Mouse (Mus musculus) hindbrain, embryonic 13.5 days (tissue): Measurements from ENCODE around the gene Ccnk. TPM values are rescaled to one million over a fixed set of nuclear protein-coding genes. Genes with fewer than 3 reads are reported as not detected.

Experiments used
- ATAC-seq: fragments of 200-750 bp; cut with Nextera tagmentation; 2 replicates; pipeline ENCODE4 v1.8.0; 2017; ENCODE audit warnings: moderate TSS enrichment; ENCODE audit not compliant: low FRiP score
- H3K27ac ChIP-seq: fragments of 300-500 bp; sonication (generic); 2 replicates; pipeline ENCODE4 v1.5.1; 2015; ENCODE audit warnings: inconsistent platforms, mild to moderate bottlenecking, moderate library complexity
- H3K27me3 ChIP-seq: fragments of 300-500 bp; sonication (generic); 2 replicates; pipeline ENCODE4 v1.6.1; 2015; ENCODE audit warnings: mild to moderate bottlenecking, inconsistent platforms
- H3K36me3 ChIP-seq: fragments of 300-500 bp; sonication (generic); 2 replicates; pipeline ENCODE4 v1.6.1; 2015; ENCODE audit warnings: mild to moderate bottlenecking, inconsistent platforms
- H3K4me1 ChIP-seq: fragments of 300-500 bp; sonication (generic); replicated peaks from 2 replicates; pipeline ENCODE4 v1.6.1; 2015; ENCODE audit warnings: inconsistent platforms
- H3K4me2 ChIP-seq: fragments of 300-500 bp; sonication (generic); 2 replicates; pipeline ENCODE4 v1.6.1; 2015; ENCODE audit warnings: inconsistent platforms, mild to moderate bottlenecking, moderate library complexity
- H3K4me3 ChIP-seq: fragments of 300-500 bp; sonication (generic); 2 replicates; pipeline ENCODE4 v1.5.1; 2015; ENCODE audit warnings: mild to moderate bottlenecking, inconsistent platforms
- H3K9ac ChIP-seq: fragments of 300-500 bp; sonication (generic); 2 replicates; pipeline ENCODE4 v1.6.1; 2015; ENCODE audit warnings: mild to moderate bottlenecking, inconsistent platforms
- H3K9me3 ChIP-seq: fragments of 300-500 bp; sonication (generic); 2 replicates; pipeline ENCODE4 v1.6.1; 2016; ENCODE audit warnings: inconsistent platforms
- WGBS: fragments of 180-500 bp; shearing (Covaris S2); methylation state at CpG from one replicate; pipeline ENCODE4 v1.1.7; 2015; 5-methylcytosine and 5-hydroxymethylcytosine counted together
- polyA plus RNA-seq: library from polyadenylated mRNA; unstranded; fragments of >200 nt; fragmentation: Nextera tagmentation; extraction: Ambion mirVana; gene quantifications from 2 replicates; pipeline ENCODE4 v1.2.1, GENCODE M21; 2015

Ccnk gene
- polyA plus RNA-seq, 1 experiment from 2014 or later, result 4.0 TPM

- Histone ChIP-seq H3K27me3 (no peaks in the 10 kb centered on the region), H3K4me2 (no peak overlapping the region), H3K9ac (no peak overlapping the region), H3K4me3 (no peak overlapping the region), H3K27ac (no peak overlapping the region), H3K9me3 (no peaks in the 10 kb centered on the region), H3K4me1 (peaks cover 4% of the 10 kb centered on the region; the same call in 1 of the 2 replicates), H3K36me3 (peaks cover 94% of the 10 kb centered on the region)
- WGBS, result 89% methylated on average over 1 of the region's 1 CpGs
- no peak for ATAC-seq
These were observed 20.7 kb downstream of the Ccnk start for GRCm38 (mm10) chr12:108200094-108200493.

GRCm38 (mm10) chr12:108203895-108204294 is 24.5 kb downstream of the Ccnk start:
- Histone ChIP-seq H3K4me3 (no peak overlapping the region), H3K9ac (peak overlapping the region; percentile 29; the same call in 1 of the 2 replicates), H3K4me2 (no peak overlapping the region), H3K36me3 (peaks cover 77% of the 10 kb centered on the region), H3K4me1 (peaks cover 8% of the 10 kb centered on the region), H3K9me3 (no peaks in the 10 kb centered on the region), H3K27ac (peak overlapping the region; percentile 32; the same call in 1 of the 2 replicates), H3K27me3 (no peaks in the 10 kb centered on the region)
- ATAC-seq, result no peak
- 67% methylated on average over 8 of the region's 8 CpGs for WGBS

GRCm38 (mm10) chr12:108204978-108205377 is 25.6 kb downstream of the Ccnk start:
- H3K27ac ChIP-seq, result no peak overlapping the region
- no peak overlapping the region for H3K9ac ChIP-seq
- H3K4me3 ChIP-seq, result no peak overlapping the region
- H3K4me2 ChIP-seq, result no peak overlapping the region
- H3K4me1 ChIP-seq, result peaks cover 19% of the 10 kb centered on the region
- no peaks in the 10 kb centered on the region for H3K9me3 ChIP-seq
- ATAC-seq, result no peak
- peaks cover 67% of the 10 kb centered on the region for H3K36me3 ChIP-seq
- 63% methylated on average over 12 of the region's 12 CpGs for WGBS
- H3K27me3 ChIP-seq, result no peaks in the 10 kb centered on the region

DNA sequence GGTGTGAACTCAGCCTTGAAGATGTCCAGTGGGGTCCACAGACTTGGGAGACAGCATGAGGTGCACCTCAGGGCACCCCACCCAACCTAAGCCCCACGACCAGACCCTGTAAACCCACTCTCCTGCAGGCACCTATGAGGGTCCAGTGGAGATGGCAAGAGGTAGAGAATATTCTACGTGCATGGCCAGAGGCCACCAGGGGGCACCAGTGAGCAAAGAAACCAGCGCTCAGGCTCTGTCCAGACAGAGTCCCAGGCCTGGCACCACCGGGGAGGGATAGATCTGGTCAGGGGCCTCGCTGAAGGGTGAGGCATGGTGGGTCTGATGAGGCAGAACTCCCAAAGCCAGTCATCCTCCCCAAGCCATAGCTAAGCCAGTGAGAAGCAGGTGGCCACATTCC is 27.3 kb downstream of the Ccnk start:
- 9% methylated on average over 5 of the region's 5 CpGs for WGBS
- Histone ChIP-seq H3K4me1 (peaks cover 30% of the 10 kb centered on the region), H3K4me2 (no peak overlapping the region), H3K36me3 (peaks cover 54% of the 10 kb centered on the region), H3K27ac (no peak overlapping the region), H3K4me3 (no peak overlapping the region), H3K9me3 (no peaks in the 10 kb centered on the region), H3K9ac (no peak overlapping the region), H3K27me3 (no peaks in the 10 kb centered on the region)
- peak; percentile 47 for ATAC-seq

DNA sequence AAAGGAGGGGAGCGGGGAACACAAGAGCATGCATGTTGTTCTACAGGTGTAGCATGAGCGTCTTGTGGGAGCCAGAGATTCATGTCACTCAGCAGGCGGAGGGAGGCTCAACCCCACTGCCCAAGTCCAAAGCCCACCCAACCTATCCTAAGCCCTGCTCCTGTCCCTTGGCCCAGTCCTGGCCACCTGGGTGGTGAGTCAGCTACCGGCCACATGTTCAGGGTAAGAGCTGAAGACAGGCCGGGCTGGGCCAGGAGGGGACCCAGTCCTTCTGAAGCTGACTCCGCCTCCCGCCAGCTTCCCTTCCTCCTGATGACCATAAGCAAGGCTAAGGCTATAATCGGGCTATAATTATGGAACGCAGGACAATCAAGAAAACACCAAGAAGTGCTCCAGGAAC is 28.8 kb downstream of the Ccnk start:
- Histone ChIP-seq H3K4me3 (no peak overlapping the region), H3K27me3 (no peaks in the 10 kb centered on the region), H3K4me2 (no peak overlapping the region), H3K9me3 (no peaks in the 10 kb centered on the region), H3K36me3 (peaks cover 41% of the 10 kb centered on the region), H3K27ac (no peak overlapping the region), H3K4me1 (peaks cover 46% of the 10 kb centered on the region), H3K9ac (no peak overlapping the region)
- no peak for ATAC-seq
- WGBS, result 92% methylated on average over 9 of the region's 9 CpGs

DNA sequence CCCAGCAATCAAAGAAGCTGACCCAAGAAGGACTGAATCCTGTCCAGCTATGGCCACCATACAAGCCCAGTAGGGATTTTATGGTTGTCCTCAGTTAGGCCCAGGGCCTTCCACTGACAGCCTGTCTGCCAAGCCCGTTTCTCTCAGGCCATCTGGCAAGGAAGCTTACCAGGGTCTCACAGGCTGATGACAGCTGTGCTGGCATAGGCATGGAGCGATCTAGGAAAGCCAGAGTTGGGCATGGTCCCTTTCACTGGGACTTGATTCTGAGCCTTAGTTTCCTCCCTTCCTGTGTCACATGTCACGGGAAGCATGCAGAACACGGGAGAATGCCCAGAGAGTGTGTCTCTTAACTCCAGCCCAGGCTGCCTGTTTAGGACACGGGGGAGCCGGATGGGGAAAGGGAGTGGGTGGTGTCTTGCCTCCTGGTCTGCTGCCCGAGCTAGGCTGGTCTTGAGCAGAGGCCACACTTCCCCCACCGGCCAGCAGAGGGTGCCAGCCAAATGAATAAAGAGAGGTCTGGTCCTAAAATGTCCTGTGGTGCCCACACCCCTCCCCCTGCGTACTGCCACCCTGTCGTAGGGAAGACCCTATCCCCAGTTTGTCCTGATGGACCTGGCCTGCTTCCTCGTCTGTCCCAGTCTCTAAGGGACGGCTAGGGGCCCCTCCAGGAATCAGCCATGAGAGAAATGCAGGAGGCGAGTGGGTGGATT is 29.5 kb downstream of the Ccnk start:
- H3K4me3 ChIP-seq, result no peak overlapping the region
- H3K36me3 ChIP-seq, result peaks cover 36% of the 10 kb centered on the region
- H3K27me3 ChIP-seq, result no peaks in the 10 kb centered on the region
- H3K9ac ChIP-seq, result 0 out of 2 replicates have a peak overlapping the region, but pooled peaks have one; percentile 20
- whole genome bisulfite sequencing, result 31% methylated on average over 13 of the region's 13 CpGs
- 0 out of 2 replicates have a peak overlapping the region, but pooled peaks have one; percentile 15 for H3K27ac ChIP-seq
- H3K4me1 ChIP-seq, result peaks cover 52% of the 10 kb centered on the region
- no peak for ATAC-seq
- no peak overlapping the region for H3K4me2 ChIP-seq
- H3K9me3 ChIP-seq, result no peaks in the 10 kb centered on the region

- WGBS, result 93% methylated on average over 15 of the region's 15 CpGs
- no peak overlapping the region for H3K9ac ChIP-seq
- H3K4me3 ChIP-seq, result no peak overlapping the region
- H3K27ac ChIP-seq, result no peak overlapping the region
- no peak for ATAC-seq
- H3K36me3 ChIP-seq, result peaks cover 19% of the 10 kb centered on the region
- H3K4me2 ChIP-seq, result no peak overlapping the region
- no peaks in the 10 kb centered on the region for H3K27me3 ChIP-seq
- peaks cover 64% of the 10 kb centered on the region for H3K4me1 ChIP-seq
- H3K9me3 ChIP-seq, result no peaks in the 10 kb centered on the region
These were observed 31.2 kb downstream of the Ccnk start for GRCm38 (mm10) chr12:108210623-108211022.

- WGBS, result 43% methylated on average over 5 of the region's 5 CpGs
- Histone ChIP-seq H3K4me3 (no peak overlapping the region), H3K27me3 (no peaks in the 10 kb centered on the region), H3K36me3 (peaks cover 9% of the 10 kb centered on the region), H3K27ac (peak overlapping the region; percentile 74; the same call in 1 of the 2 replicates), H3K4me1 (peaks cover 76% of the 10 kb centered on the region), H3K9ac (peak overlapping the region; percentile 39; the same call in 1 of the 2 replicates), H3K4me2 (no peak overlapping the region), H3K9me3 (no peaks in the 10 kb centered on the region)
- ATAC-seq, result no peak
These were observed 32.7 kb downstream of the Ccnk start for GRCm38 (mm10) chr12:108212071-108212470.

GRCm38 (mm10) chr12:108212476-108212875 is 33.1 kb downstream of the Ccnk start:
- Histone ChIP-seq H3K4me2 (no peak overlapping the region), H3K4me3 (no peak overlapping the region), H3K4me1 (peaks cover 80% of the 10 kb centered on the region), H3K9ac (no peak overlapping the region), H3K27me3 (no peaks in the 10 kb centered on the region), H3K9me3 (no peaks in the 10 kb centered on the region), H3K27ac (peak overlapping the region; percentile 74), H3K36me3 (peaks cover 5% of the 10 kb centered on the region)
- 82% methylated on average over 6 of the region's 6 CpGs for WGBS
- no peak for ATAC-seq

DNA sequence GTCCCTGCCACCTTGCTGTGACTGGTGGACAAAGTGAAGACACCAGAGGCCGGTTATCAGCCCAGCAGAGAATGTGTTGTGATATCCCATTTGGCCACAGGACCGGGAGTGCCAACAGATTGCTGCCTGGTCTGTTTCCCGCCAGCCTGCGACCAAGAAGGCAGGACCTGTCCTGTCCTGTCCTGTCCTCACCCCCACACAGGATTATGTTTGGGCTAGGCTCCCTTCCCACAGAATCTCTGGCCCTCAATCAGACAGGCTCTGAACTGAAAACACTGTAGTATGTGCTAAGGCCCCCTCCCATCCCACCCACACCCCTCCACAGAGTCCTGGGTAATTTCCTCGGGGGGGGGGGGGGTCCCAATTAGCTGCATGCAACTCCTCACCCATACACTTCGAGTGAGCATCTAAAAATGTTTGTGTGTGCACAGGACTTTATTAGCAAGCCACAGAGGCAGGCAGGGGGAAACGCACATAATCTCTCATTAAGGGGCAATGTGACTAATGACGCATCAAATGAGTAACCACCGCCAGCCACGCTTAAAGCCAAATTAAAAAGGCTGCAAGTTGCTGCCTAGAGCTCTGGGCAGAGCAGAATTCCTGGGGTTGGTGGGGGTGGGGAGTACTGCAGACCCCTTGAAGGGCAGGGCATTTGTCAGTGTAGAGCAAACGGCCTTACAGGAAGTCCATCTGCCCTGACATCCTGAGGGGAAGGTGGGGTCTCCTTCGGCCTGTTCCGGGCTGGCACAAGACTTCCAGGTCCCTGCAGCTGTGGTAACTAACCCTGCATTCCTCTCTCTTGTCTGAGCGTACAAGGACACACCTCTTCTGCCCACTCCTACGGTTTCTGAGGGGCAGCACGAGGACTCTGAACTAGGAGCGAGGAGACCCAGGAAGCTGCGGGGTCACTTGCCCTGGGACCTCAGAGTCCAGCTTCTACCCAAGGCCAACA is 34.0 kb downstream of the Ccnk start:
- Histone ChIP-seq H3K4me1 (peaks cover 88% of the 10 kb centered on the region), H3K27me3 (no peaks in the 10 kb centered on the region), H3K36me3 (0 out of 2 replicates have a peak, but pooled peaks cover 3% of the 10 kb centered on the region), H3K4me3 (no peak overlapping the region), H3K4me2 (no peak overlapping the region), H3K9me3 (no peaks in the 10 kb centered on the region), H3K9ac (peak overlapping the region; percentile 51), H3K27ac (peak overlapping the region; percentile 74)
- WGBS, result 38% methylated on average over 18 of the region's 18 CpGs
- no peak for ATAC-seq

GRCm38 (mm10) chr12:108215090-108215489 is 35.7 kb downstream of the Ccnk start:
- H3K27me3 ChIP-seq, result no peaks in the 10 kb centered on the region
- peak overlapping the region; percentile 3; the same call in 1 of the 2 replicates for H3K9ac ChIP-seq
- peaks cover 89% of the 10 kb centered on the region for H3K4me1 ChIP-seq
- WGBS, result 50% methylated on average over 8 of the region's 8 CpGs
- ATAC-seq, result no peak
- H3K9me3 ChIP-seq, result no peaks in the 10 kb centered on the region
- H3K4me2 ChIP-seq, result no peak overlapping the region
- no peak overlapping the region for H3K4me3 ChIP-seq
- H3K27ac ChIP-seq, result peak overlapping the region; percentile 74; the same call in 1 of the 2 replicates
- H3K36me3 ChIP-seq, result 0 out of 2 replicates have a peak, but pooled peaks cover 3% of the 10 kb centered on the region
